8 mouse cellular contexts compared by ENCODE assay signal in genomic region chr12:86923837-86924236, GRCm38 (mm10). TPM values are rescaled to one million over a fixed set of nuclear protein-coding genes. Genes with fewer than 3 reads are reported as not detected.
DNase-seq lines count a peak whose midpoint lies in the region; ATAC-seq lines count a peak whose summit lies in the region.

No protein-coding gene starts in this region.

- no peak for ATAC-seq in heart, embryonic 11.5 days (replicated peaks; ENCODE audit: insufficient number of reproducible peaks, low FRiP score, low TSS enrichment)
- ATAC-seq in intestine, embryonic 16.5 days: peak; percentile 28; the same call in 1 of the 2 replicates
- ATAC-seq in midbrain, embryonic 14.5 days (ENCODE audit: low FRiP score, low TSS enrichment): peak; percentile 55; the same call in 1 of the 2 replicates

- H3K9me3 ChIP-seq in heart, embryonic 11.5 days (replicated peaks; ENCODE audit: control insufficient read depth, low read length): no peaks in the 10 kb centered on the region; the same call in 1 of the 2 replicates
- H3K9me3 ChIP-seq in intestine, embryonic 16.5 days (ENCODE audit: control insufficient read depth, low read length): peaks cover 3% of the 10 kb centered on the region; the same call in 1 of the 2 replicates
- no peaks in the 10 kb centered on the region for H3K9me3 ChIP-seq in limb, embryonic 10.5 days (replicated peaks)
- peaks cover 7% of the 10 kb centered on the region for H3K9me3 ChIP-seq in midbrain, embryonic 14.5 days (ENCODE audit: control insufficient read depth, low read length)

- H3K4me1 ChIP-seq in heart, embryonic 11.5 days (ENCODE audit: control insufficient read depth, insufficient read depth, low read length): peaks cover 2% of the 10 kb centered on the region; the same call in 1 of the 2 replicates
- peaks cover 3% of the 10 kb centered on the region for H3K4me1 ChIP-seq in intestine, embryonic 16.5 days (ENCODE audit: control insufficient read depth, insufficient read depth, low read length)
- H3K4me1 ChIP-seq in limb, embryonic 10.5 days: peaks cover 9% of the 10 kb centered on the region
- H3K4me1 ChIP-seq in midbrain, embryonic 14.5 days (ENCODE audit: control insufficient read depth, insufficient read depth, low read length): peaks cover 15% of the 10 kb centered on the region

- H3K4me3 ChIP-seq in heart, embryonic 11.5 days (ENCODE audit: low read depth, low read length): no peak overlapping the region
- no peak overlapping the region for H3K4me3 ChIP-seq in intestine, embryonic 16.5 days (ENCODE audit: low read length)
- H3K4me3 ChIP-seq in limb, embryonic 10.5 days: no peak overlapping the region
- H3K4me3 ChIP-seq in midbrain, embryonic 14.5 days (replicated peaks; ENCODE audit: low read depth, low read length): no peak overlapping the region

- H3K27ac ChIP-seq in heart, embryonic 11.5 days (ENCODE audit: low read depth, low read length): no peak overlapping the region
- H3K27ac ChIP-seq in intestine, embryonic 16.5 days (ENCODE audit: low read length): no peak overlapping the region
- H3K27ac ChIP-seq in limb, embryonic 10.5 days: no peak overlapping the region
- H3K27ac ChIP-seq in midbrain, embryonic 14.5 days (replicated peaks; ENCODE audit: low read depth, low read length): peak overlapping the region; percentile 43; the same call in 1 of the 2 replicates

- H3K9ac ChIP-seq in heart, embryonic 11.5 days (ENCODE audit: low read depth, low read length): no peak overlapping the region
- H3K9ac ChIP-seq in intestine, embryonic 16.5 days (ENCODE audit: low read depth, low read length): no peak overlapping the region
- H3K9ac ChIP-seq in midbrain, embryonic 14.5 days (replicated peaks; ENCODE audit: low read length): no peak overlapping the region

- 9% methylated on average over 5 of the region's 5 CpGs for WGBS in heart, embryonic 11.5 days (ENCODE audit: insufficient replicate concordance)
- 2% methylated on average over 5 of the region's 5 CpGs for WGBS in intestine, embryonic 16.5 days
- WGBS in limb, embryonic 10.5 days: 4% methylated on average over 5 of the region's 5 CpGs
- WGBS in midbrain, embryonic 14.5 days: 5% methylated on average over 5 of the region's 5 CpGs

- peak; percentile 98 for DNase-seq in heart, adult 11 months
- DNase-seq in embryo, embryonic 10.5 days (ENCODE audit: low spot score): peak; percentile 89
- peak; percentile 76 for DNase-seq in gastrocnemius, postnatal 25 days
- DNase-seq in limb, embryonic 10.5 days (ENCODE audit: low spot score): peak; percentile 76
- DNase-seq in midbrain, embryonic 14.5 days: peak; percentile 89
- peak; percentile 57 for DNase-seq in spleen, adult 12 weeks (ENCODE audit: low spot score)

- no peaks in the 10 kb centered on the region for H3K27me3 ChIP-seq in heart, embryonic 11.5 days (ENCODE audit: control insufficient read depth, insufficient read depth, low read length)
- no peaks in the 10 kb centered on the region for H3K27me3 ChIP-seq in intestine, embryonic 16.5 days (replicated peaks; ENCODE audit: control insufficient read depth, insufficient read depth, low read length)
- H3K27me3 ChIP-seq in limb, embryonic 10.5 days (ENCODE audit: low read depth, poor library complexity, severe bottlenecking): 0 out of 2 replicates have a peak, but pooled peaks cover 2% of the 10 kb centered on the region
- no peaks in the 10 kb centered on the region for H3K27me3 ChIP-seq in midbrain, embryonic 14.5 days (ENCODE audit: control insufficient read depth, insufficient read depth, low read length)

- H3K4me2 ChIP-seq in heart, embryonic 11.5 days: no peak overlapping the region
- no peak overlapping the region for H3K4me2 ChIP-seq in intestine, embryonic 16.5 days (ENCODE audit: low read depth, low read length)
- no peak overlapping the region for H3K4me2 ChIP-seq in midbrain, embryonic 14.5 days (ENCODE audit: low read length)

- H3K36me3 ChIP-seq in heart, embryonic 11.5 days (ENCODE audit: control insufficient read depth, insufficient read depth, low read length): no peaks in the 10 kb centered on the region
- H3K36me3 ChIP-seq in intestine, embryonic 16.5 days (ENCODE audit: control insufficient read depth, insufficient read depth, low read length): no peaks in the 10 kb centered on the region
- H3K36me3 ChIP-seq in limb, embryonic 10.5 days: no peaks in the 10 kb centered on the region
- H3K36me3 ChIP-seq in midbrain, embryonic 14.5 days (ENCODE audit: control insufficient read depth, insufficient read depth, low read length): no peaks in the 10 kb centered on the region

RNA-seq across cellular contexts. Expression of gene Cipc, which starts 23.0 kb away (rescaled TPM):
- polyA plus RNA-seq in heart, embryonic 11.5 days (2014; fragmentation: Nextera tagmentation; extraction: Ambion mirVana): 26.7 and 31.0 TPM in 2 replicates
- 10 to 100 TPM; 22.7 to 32.3 TPM for total RNA-seq in gastrocnemius, postnatal 25 days (2021)
- 7.9 and 9.5 TPM in 2 replicates for polyA plus RNA-seq in intestine, embryonic 16.5 days (2015; fragmentation: Nextera tagmentation; extraction: Ambion mirVana)
- 31.8 and 37.7 TPM in 2 replicates for polyA plus RNA-seq in limb, embryonic 10.5 days (2016; fragmentation: Nextera tagmentation; extraction: Ambion mirVana)
- 42.5 and 61.0 TPM in 2 replicates for polyA plus RNA-seq in midbrain, embryonic 14.5 days (2014; fragmentation: Nextera tagmentation; extraction: Ambion mirVana)

RNA-seq across cellular contexts. Expression of gene Irf2bpl, which starts 39.2 kb away (rescaled TPM):
- 18.9 and 26.9 TPM in 2 replicates for polyA plus RNA-seq in heart, embryonic 11.5 days (2014; fragmentation: Nextera tagmentation; extraction: Ambion mirVana)
- total RNA-seq in gastrocnemius, postnatal 25 days (2021): 10 to 100 TPM; 22.0 to 24.0 TPM
- polyA plus RNA-seq in intestine, embryonic 16.5 days (2015; fragmentation: Nextera tagmentation; extraction: Ambion mirVana): 8.2 and 10.9 TPM in 2 replicates
- polyA plus RNA-seq in limb, embryonic 10.5 days (2016; fragmentation: Nextera tagmentation; extraction: Ambion mirVana): 11.9 and 22.6 TPM in 2 replicates
- polyA plus RNA-seq in midbrain, embryonic 14.5 days (2014; fragmentation: Nextera tagmentation; extraction: Ambion mirVana): 71.6 and 80.2 TPM in 2 replicates
